Mouse (Mus musculus): ENCODE data around the gene Higd2a. TPM values are rescaled to one million over a fixed set of nuclear protein-coding genes. Genes with fewer than 3 reads are reported as not detected.

Higd2a gene
- total and polyA plus RNA-seq, 3 experiments = 169 to 270 (median 189) TPM

- H3K4me1 ChIP-seq (ENCODE audit: control insufficient read depth, insufficient read depth, low read length) = no peaks in the 10 kb centered on the region; the same call in none of the 2 replicates
- intact Hi-C loops (cut with DNase I) = no loop called here
These were observed 42.8 kb downstream of the Higd2a start for GRCm38 (mm10) chr13:54632731-54633277.

GRCm38 (mm10) chr13:54635011-54635410 is 45.0 kb downstream of the Higd2a start:
- H3K4me3 ChIP-seq = no peak overlapping the region
- H3K27me3 ChIP-seq (ENCODE audit: control insufficient read depth, insufficient read depth, low read length) = no peaks in the 10 kb centered on the region
- H3K79me2 ChIP-seq (replicated peaks; ENCODE audit: control insufficient read depth, insufficient read depth, low read length) = peaks cover 3% of the 10 kb centered on the region; the same call in 1 of the 2 replicates
- no peak overlapping the region for H3K27ac ChIP-seq
- H3K9ac ChIP-seq (ENCODE audit: low read depth, low read length) = no peak overlapping the region
- H3K36me3 ChIP-seq (ENCODE audit: control insufficient read depth, insufficient read depth, low read length) = no peaks in the 10 kb centered on the region; the same call in none of the 2 replicates
- no peak for DNase-seq
- intact Hi-C loops (cut with DNase I) = no loop called here
- WGBS = 94% methylated on average over 3 of the region's 3 CpGs
- no peaks in the 10 kb centered on the region; the same call in 1 of the 2 replicates for H3K4me1 ChIP-seq (ENCODE audit: control insufficient read depth, insufficient read depth, low read length)
- TF ChIP-seq POLR2A (IDR thresholded peaks at IDR 0.05; ENCODE audit: insufficient read depth, low read depth, low read length) (no peak), CTCF (IDR thresholded peaks at IDR 0.05) (no peak), EP300 (IDR thresholded peaks at IDR 0.05; ENCODE audit: insufficient read depth, low read depth, low read length) (no peak)

More at GRCm38 (mm10) chr13:54632731-54633277, 42.8 kb downstream of the Higd2a start:
- TF ChIP-seq EP300 (IDR thresholded peaks at IDR 0.05; ENCODE audit: insufficient read depth, low read depth, low read length) (no peak), POLR2A (IDR thresholded peaks at IDR 0.05; ENCODE audit: insufficient read depth, low read depth, low read length) (no peak), CTCF (IDR thresholded peaks at IDR 0.05) (no peak)
- DNase-seq = no peak
- 53% methylated on average over 3 of the region's 3 CpGs for WGBS
- Histone ChIP-seq H3K79me2 (replicated peaks; ENCODE audit: control insufficient read depth, insufficient read depth, low read length) (peaks cover 8% of the 10 kb centered on the region; the same call in 1 of the 2 replicates), H3K27ac (no peak overlapping the region), H3K4me3 (no peak overlapping the region), H3K9ac (ENCODE audit: low read depth, low read length) (no peak overlapping the region), H3K36me3 (ENCODE audit: control insufficient read depth, insufficient read depth, low read length) (peaks cover 3% of the 10 kb centered on the region), H3K27me3 (ENCODE audit: control insufficient read depth, insufficient read depth, low read length) (no peaks in the 10 kb centered on the region)

Small RNA genes lying within 50 kb of the gene (microRNA-seq; reads per million reads assigned to microRNA genes)
- 0 reads per million in 2 experiments for gene Gm24195

Other genes starting within 250 kb of the Higd2a start
- gene Cplx2, start 218.9 kb upstream of the Higd2a start, total RNA-seq (2021) = 1 to 10 TPM; 2.3 to 2.4 TPM
- gene Cplx2, start 218.9 kb upstream of the Higd2a start, polyA plus RNA-seq (2012; rRNA removed) = 3.0 and 4.2 TPM in 2 replicates
- gene Thoc3, start 121.4 kb upstream of the Higd2a start, total RNA-seq (2021) = 10 to 100 TPM; 19.3 to 20.6 TPM
- 10.7 and 16.7 TPM in 2 replicates for gene Thoc3, start 121.4 kb upstream of the Higd2a start, polyA plus RNA-seq (2012; rRNA removed)
- 1 to 10 TPM; 1.7 TPM for gene Simc1, start 86.4 kb upstream of the Higd2a start, total RNA-seq (2021)
- gene Simc1, start 86.4 kb upstream of the Higd2a start, polyA plus RNA-seq (2012; rRNA removed) = 1.9 and 2.8 TPM in 2 replicates
- gene 4833439L19Rik, start 24.8 kb upstream of the Higd2a start, total RNA-seq (2021) = 10 to 100 TPM; 84.8 to 93.1 TPM
- 114 and 175 TPM in 2 replicates for gene 4833439L19Rik, start 24.8 kb upstream of the Higd2a start, polyA plus RNA-seq (2012; rRNA removed)
- 1 to 10 TPM; 6.2 to 6.8 TPM for gene Arl10, start 15.2 kb upstream of the Higd2a start, total RNA-seq (2021)
- 8.9 and 11.8 TPM in 2 replicates for gene Arl10, start 15.2 kb upstream of the Higd2a start, polyA plus RNA-seq (2012; rRNA removed)
- 10 to 100 TPM; 16.5 to 17.1 TPM for gene Nop16, start 117 bp upstream of the Higd2a start, total RNA-seq (2021)
- 5.9 and 10.0 TPM in 2 replicates for gene Nop16, start 117 bp upstream of the Higd2a start, polyA plus RNA-seq (2012; rRNA removed)
- 100 to 1,000 TPM in 1 of 2 experiments, 10 to 100 TPM in 1; 96.6 to 105 TPM for gene Cltb, start 21.1 kb downstream of the Higd2a start, total RNA-seq (2021)
- 51.2 and 64.1 TPM in 2 replicates for gene Cltb, start 21.1 kb downstream of the Higd2a start, polyA plus RNA-seq (2012; rRNA removed)
- gene Faf2, start 31.6 kb downstream of the Higd2a start, total RNA-seq (2021) = 10 to 100 TPM; 20.4 to 21.4 TPM
- gene Faf2, start 31.6 kb downstream of the Higd2a start, polyA plus RNA-seq (2012; rRNA removed) = 9.2 and 17.2 TPM in 2 replicates
- gene Rnf44, start 103.7 kb downstream of the Higd2a start, total RNA-seq (2021) = 10 to 100 TPM; 51.6 to 54.6 TPM
- gene Rnf44, start 103.7 kb downstream of the Higd2a start, polyA plus RNA-seq (2012; rRNA removed) = 69.2 and 94.5 TPM in 2 replicates
- not detected for gene Cdhr2, start 111.3 kb downstream of the Higd2a start, total RNA-seq (2021)
- gene Cdhr2, start 111.3 kb downstream of the Higd2a start, polyA plus RNA-seq (2012; rRNA removed) = 0.04 TPM in 1 of 2 replicates, not detected in the other
- not detected for gene Gprin1, start 159.7 kb downstream of the Higd2a start, total RNA-seq (2021)
- 0.03 TPM in 1 of 2 replicates, not detected in the other for gene Gprin1, start 159.7 kb downstream of the Higd2a start, polyA plus RNA-seq (2012; rRNA removed)
- gene Sncb, start 176.4 kb downstream of the Higd2a start, total RNA-seq (2021) = not detected
- gene Sncb, start 176.4 kb downstream of the Higd2a start, polyA plus RNA-seq (2012; rRNA removed) = 0.20 and 0.31 TPM in 2 replicates
- not detected for gene Eif4e1b, start 193.8 kb downstream of the Higd2a start, total RNA-seq (2021)
- not detected in 2 replicates for gene Eif4e1b, start 193.8 kb downstream of the Higd2a start, polyA plus RNA-seq (2012; rRNA removed)
- 10 to 100 TPM; 10.0 to 12.7 TPM for gene Tspan17, start 199.2 kb downstream of the Higd2a start, total RNA-seq (2021)
- gene Tspan17, start 199.2 kb downstream of the Higd2a start, polyA plus RNA-seq (2012; rRNA removed) = 7.2 and 7.6 TPM in 2 replicates

Data from heart, adult 2 months (tissue).